Mouse (Mus musculus) hindbrain, embryonic 13.5 days (tissue): ENCODE measurements at regions not wholly inside any gene's neighbourhood (a gene's known extent, or its start where the extent isn't known, plus 50 kb on each side); places are given as distances from the start of the nearest gene placed in this dataset.
A peak's percentile ranks its signal among the peaks of the same experiment; 100 is the strongest.
"Not testable (repeated sequence)": the region's sequence is repeated elsewhere in the genome, so short reads cannot be mapped to it uniquely, and the experiment has no call there.

ENCODE experiments used
- ATAC-seq: fragments of 200-750 bp; cut with Nextera tagmentation; 2 replicates; pipeline ENCODE4 v1.8.0; 2017; ENCODE audit warnings: moderate TSS enrichment; ENCODE audit not compliant: low FRiP score
- H3K27ac ChIP-seq: fragments of 300-500 bp; sonication (generic); 2 replicates; pipeline ENCODE4 v1.5.1; 2015; ENCODE audit warnings: inconsistent platforms, mild to moderate bottlenecking, moderate library complexity
- H3K27me3 ChIP-seq: fragments of 300-500 bp; sonication (generic); 2 replicates; pipeline ENCODE4 v1.6.1; 2015; ENCODE audit warnings: mild to moderate bottlenecking, inconsistent platforms
- H3K36me3 ChIP-seq: fragments of 300-500 bp; sonication (generic); 2 replicates; pipeline ENCODE4 v1.6.1; 2015; ENCODE audit warnings: mild to moderate bottlenecking, inconsistent platforms
- H3K4me1 ChIP-seq: fragments of 300-500 bp; sonication (generic); replicated peaks from 2 replicates; pipeline ENCODE4 v1.6.1; 2015; ENCODE audit warnings: inconsistent platforms
- H3K4me2 ChIP-seq: fragments of 300-500 bp; sonication (generic); 2 replicates; pipeline ENCODE4 v1.6.1; 2015; ENCODE audit warnings: inconsistent platforms, mild to moderate bottlenecking, moderate library complexity
- H3K4me3 ChIP-seq: fragments of 300-500 bp; sonication (generic); 2 replicates; pipeline ENCODE4 v1.5.1; 2015; ENCODE audit warnings: mild to moderate bottlenecking, inconsistent platforms
- H3K9ac ChIP-seq: fragments of 300-500 bp; sonication (generic); 2 replicates; pipeline ENCODE4 v1.6.1; 2015; ENCODE audit warnings: mild to moderate bottlenecking, inconsistent platforms
- H3K9me3 ChIP-seq: fragments of 300-500 bp; sonication (generic); 2 replicates; pipeline ENCODE4 v1.6.1; 2016; ENCODE audit warnings: inconsistent platforms
- WGBS: fragments of 180-500 bp; shearing (Covaris S2); methylation state at CpG from one replicate; pipeline ENCODE4 v1.1.7; 2015; 5-methylcytosine and 5-hydroxymethylcytosine counted together

DNA sequence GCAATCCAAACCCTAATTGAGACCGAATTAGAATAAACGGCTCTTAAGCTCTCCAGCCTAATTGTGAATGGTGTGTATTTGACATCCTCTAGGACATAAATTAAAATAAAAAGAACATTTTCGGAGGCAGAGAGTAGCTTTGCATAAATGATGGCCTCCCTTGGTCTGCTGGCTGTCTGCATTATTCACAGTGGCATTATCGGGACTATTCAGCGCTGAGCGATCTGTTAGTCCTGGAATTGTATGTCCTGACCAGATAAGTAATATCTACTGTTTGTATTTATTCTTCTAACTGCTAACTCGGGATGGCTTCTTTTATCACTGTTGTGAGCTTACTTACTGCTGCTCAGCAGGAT, 299.6 kb downstream of the Chl1 start:
- Histone ChIP-seq H3K4me3 (peak overlapping the region; percentile 25), H3K4me2 (peak overlapping the region; percentile 50), H3K4me1 (peaks cover 23% of the 10 kb centered on the region), H3K27ac (peak overlapping the region; percentile 63), H3K36me3 (no peaks in the 10 kb centered on the region), H3K9me3 (no peaks in the 10 kb centered on the region), H3K9ac (peak overlapping the region; percentile 55), H3K27me3 (peaks cover 23% of the 10 kb centered on the region; the same call in 1 of the 2 replicates)
- WGBS, result 6% methylated on average over 7 of the region's 7 CpGs
- peak; percentile 73 for ATAC-seq

- peaks cover 23% of the 10 kb centered on the region for H3K4me1 ChIP-seq
- peaks cover 24% of the 10 kb centered on the region; the same call in 1 of the 2 replicates for H3K27me3 ChIP-seq
- peak overlapping the region; percentile 50 for H3K4me2 ChIP-seq
- peak overlapping the region; percentile 55 for H3K9ac ChIP-seq
- WGBS, result 1% methylated on average over 13 of the region's 13 CpGs
- no peaks in the 10 kb centered on the region for H3K36me3 ChIP-seq
- ATAC-seq, result peak; percentile 49
- no peaks in the 10 kb centered on the region for H3K9me3 ChIP-seq
- peak overlapping the region; percentile 25 for H3K4me3 ChIP-seq
- H3K27ac ChIP-seq, result peak overlapping the region; percentile 63
Measured at GRCm38 (mm10) chr6:103810342-103811001, 300.1 kb downstream of the Chl1 start.

DNA sequence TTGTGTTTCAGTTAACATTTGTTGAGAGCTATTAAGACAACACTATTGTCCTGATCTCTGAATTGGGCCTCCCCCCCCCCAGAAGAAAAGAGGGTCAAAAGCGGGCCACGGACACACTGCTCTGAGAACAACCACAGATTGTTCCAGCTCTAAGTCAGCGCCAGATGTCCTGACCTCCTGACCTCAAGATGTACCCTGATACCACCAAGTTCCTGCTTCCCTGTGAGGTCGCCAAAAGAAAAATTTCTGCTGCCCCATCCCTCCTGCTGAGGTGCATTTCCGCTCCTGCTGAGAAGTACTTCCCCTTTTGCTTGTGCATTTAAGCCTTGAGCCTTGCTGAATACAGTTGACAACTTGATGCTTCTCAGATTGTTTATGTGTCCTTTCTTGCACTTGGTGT, 306.0 kb downstream of the Chl1 start:
- not testable (repeated sequence) for H3K9me3 ChIP-seq, H3K4me1 ChIP-seq, ATAC-seq, H3K4me2 ChIP-seq, H3K9ac ChIP-seq, H3K4me3 ChIP-seq, H3K27ac ChIP-seq, H3K36me3 ChIP-seq
- H3K27me3 ChIP-seq, result peaks cover 16% of the 10 kb centered on the region; the same call in 1 of the 2 replicates
- 56% methylated on average over 5 of the region's 5 CpGs for WGBS

DNA sequence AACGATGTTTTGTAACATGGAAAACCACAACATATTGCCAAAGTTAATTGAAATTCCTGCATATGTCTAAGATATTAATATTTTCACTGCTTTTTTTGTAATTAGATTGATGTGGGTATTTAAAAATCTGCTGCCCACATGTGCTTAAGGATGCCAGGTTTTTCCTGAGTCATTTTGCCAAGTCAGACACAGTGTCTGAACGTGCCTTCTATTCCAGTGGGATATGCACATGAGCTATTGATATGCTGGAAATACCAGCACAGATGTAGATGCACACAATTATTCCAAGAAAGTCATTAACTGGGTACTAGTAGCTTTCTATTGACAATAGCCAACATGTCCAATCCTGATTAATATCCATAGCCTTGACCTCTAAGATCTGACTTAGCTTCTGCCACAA, 315.7 kb downstream of the Chl1 start:
- Histone ChIP-seq H3K4me1 (no peaks in the 10 kb centered on the region), H3K9ac (no peak overlapping the region), H3K36me3 (no peaks in the 10 kb centered on the region), H3K27me3 (no peaks in the 10 kb centered on the region), H3K27ac (no peak overlapping the region), H3K9me3 (no peaks in the 10 kb centered on the region), H3K4me2 (no peak overlapping the region), H3K4me3 (no peak overlapping the region)
- no peak for ATAC-seq
- 54% methylated on average over 2 of the region's 2 CpGs for WGBS

GRCm38 (mm10) chr6:103827623-103828022, 317.2 kb downstream of the Chl1 start:
- no peak overlapping the region for H3K27ac ChIP-seq
- 96% methylated on average over 3 of the region's 3 CpGs for WGBS
- H3K9me3 ChIP-seq, result no peaks in the 10 kb centered on the region
- ATAC-seq, result no peak
- H3K36me3 ChIP-seq, result no peaks in the 10 kb centered on the region
- no peak overlapping the region for H3K4me2 ChIP-seq
- H3K27me3 ChIP-seq, result no peaks in the 10 kb centered on the region
- H3K4me1 ChIP-seq, result no peaks in the 10 kb centered on the region
- no peak overlapping the region for H3K4me3 ChIP-seq
- H3K9ac ChIP-seq, result no peak overlapping the region

DNA sequence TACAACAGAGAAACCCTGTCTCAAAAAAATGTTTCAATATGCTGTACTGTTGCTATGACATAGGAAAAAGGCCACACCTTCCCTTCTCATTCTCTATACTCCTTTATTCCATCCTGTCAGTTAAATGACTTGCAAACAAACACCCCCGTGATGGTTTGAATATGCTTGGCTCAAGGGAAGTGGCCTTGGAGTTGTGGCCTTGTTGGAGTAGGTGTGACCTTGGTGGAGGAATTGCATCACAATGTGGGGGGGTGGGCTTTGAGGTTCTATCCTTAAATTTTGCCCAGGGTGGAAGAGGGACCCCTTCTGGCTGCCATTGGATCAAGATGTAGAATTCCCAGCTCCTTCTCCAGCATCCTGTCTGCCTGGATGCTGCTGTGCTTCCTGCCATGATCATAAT, 318.5 kb downstream of the Chl1 start:
- no peaks in the 10 kb centered on the region for H3K4me1 ChIP-seq
- no peak overlapping the region for H3K27ac ChIP-seq
- no peaks in the 10 kb centered on the region for H3K27me3 ChIP-seq
- no peak for ATAC-seq
- no peaks in the 10 kb centered on the region for H3K36me3 ChIP-seq
- 81% methylated on average over 1 of the region's 1 CpGs for WGBS
- H3K4me2 ChIP-seq, result no peak overlapping the region
- no peak overlapping the region for H3K4me3 ChIP-seq
- H3K9me3 ChIP-seq, result no peaks in the 10 kb centered on the region
- no peak overlapping the region for H3K9ac ChIP-seq

DNA sequence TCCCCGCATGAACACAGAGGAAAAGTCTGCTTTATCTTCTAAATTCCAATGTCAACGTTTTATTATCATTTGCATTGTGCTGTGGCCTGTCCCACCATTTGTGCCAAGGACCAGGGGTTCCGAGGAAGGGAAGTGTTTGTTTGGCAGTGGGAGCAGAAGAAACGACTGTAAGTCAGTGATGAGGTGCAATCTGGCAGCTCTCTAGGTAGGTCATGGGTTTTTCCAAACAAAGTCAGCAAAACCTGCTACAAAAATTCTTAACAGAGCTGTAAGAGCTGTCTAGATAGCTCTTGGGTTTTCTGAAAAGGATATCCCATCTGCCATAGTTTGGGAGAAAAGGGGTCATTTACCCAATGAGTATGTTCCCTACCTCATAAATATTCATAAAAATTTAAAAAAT, 321.9 kb downstream of the Chl1 start:
- Histone ChIP-seq H3K4me2 (no peak overlapping the region), H3K4me3 (no peak overlapping the region), H3K9me3 (no peaks in the 10 kb centered on the region), H3K9ac (no peak overlapping the region), H3K27me3 (no peaks in the 10 kb centered on the region), H3K27ac (no peak overlapping the region), H3K36me3 (no peaks in the 10 kb centered on the region), H3K4me1 (no peaks in the 10 kb centered on the region)
- no peak for ATAC-seq
- WGBS, result 78% methylated on average over 4 of the region's 4 CpGs

DNA sequence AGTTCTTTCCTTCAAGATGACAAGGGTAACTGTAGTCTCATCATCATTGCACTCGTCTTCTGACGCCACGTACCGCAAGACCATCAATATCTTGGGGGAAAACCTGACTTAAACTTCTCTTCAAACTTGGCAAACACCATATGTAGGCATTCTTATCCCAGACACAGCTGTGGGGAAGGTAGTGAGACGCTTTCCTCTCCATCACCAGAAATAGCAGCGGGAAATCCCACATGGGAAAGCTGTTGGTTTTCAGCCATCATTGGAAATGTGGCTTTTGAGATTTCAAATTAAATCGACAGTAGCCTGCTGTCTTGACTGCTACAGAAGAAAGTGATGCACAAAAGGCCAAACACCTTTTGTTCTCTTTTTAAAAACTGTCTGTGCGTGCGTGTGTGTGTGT, 322.4 kb downstream of the Chl1 start:
- no peaks in the 10 kb centered on the region for H3K36me3 ChIP-seq
- WGBS, result 76% methylated on average over 9 of the region's 9 CpGs

GRCm38 (mm10) chr6:103833501-103834132, 323.2 kb downstream of the Chl1 start:
- no peak overlapping the region for H3K4me3 ChIP-seq
- no peaks in the 10 kb centered on the region for H3K4me1 ChIP-seq
- no peak overlapping the region for H3K4me2 ChIP-seq
- H3K9me3 ChIP-seq, result no peaks in the 10 kb centered on the region
- WGBS, result 52% methylated on average over 16 of the region's 16 CpGs
- ATAC-seq, result peak; percentile 74
- no peaks in the 10 kb centered on the region for H3K36me3 ChIP-seq
- H3K27me3 ChIP-seq, result no peaks in the 10 kb centered on the region
- no peak overlapping the region for H3K9ac ChIP-seq
- no peak overlapping the region for H3K27ac ChIP-seq

More for the DNA sequence above, 322.4 kb downstream of the Chl1 start:
- H3K27ac ChIP-seq, result no peak overlapping the region
- no peaks in the 10 kb centered on the region for H3K27me3 ChIP-seq
- no peak for ATAC-seq
- H3K4me1 ChIP-seq, result no peaks in the 10 kb centered on the region
- no peak overlapping the region for H3K4me3 ChIP-seq
- no peak overlapping the region for H3K4me2 ChIP-seq
- H3K9ac ChIP-seq, result no peak overlapping the region
- H3K9me3 ChIP-seq, result no peaks in the 10 kb centered on the region

DNA sequence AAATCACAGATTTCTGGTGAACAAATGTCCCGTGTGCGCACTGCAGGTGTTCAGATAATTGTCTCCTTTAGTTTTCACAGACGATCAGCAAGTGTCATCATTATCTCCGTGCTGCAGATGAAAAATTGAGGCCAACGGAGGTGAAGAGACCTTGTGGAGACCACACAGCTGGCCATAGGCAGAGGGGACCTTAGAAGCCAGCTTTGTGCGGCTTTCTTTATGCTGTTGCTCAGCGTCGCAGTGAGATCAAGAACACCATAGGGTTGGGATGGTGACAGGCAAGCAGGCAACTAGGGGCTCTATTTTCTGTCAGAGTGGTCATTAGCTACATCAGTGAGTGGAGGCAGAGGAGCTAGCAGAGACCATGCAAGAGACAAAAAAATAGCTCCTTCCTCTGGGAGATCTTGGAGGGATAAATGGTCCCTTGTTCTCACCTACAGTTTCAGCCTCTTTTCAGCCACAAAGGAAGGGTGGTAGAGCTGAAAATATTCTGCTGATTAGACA, 324.4 kb downstream of the Chl1 start:
- Histone ChIP-seq H3K9ac (no peak overlapping the region), H3K36me3 (no peaks in the 10 kb centered on the region), H3K9me3 (no peaks in the 10 kb centered on the region), H3K4me3 (no peak overlapping the region), H3K27me3 (no peaks in the 10 kb centered on the region), H3K4me2 (no peak overlapping the region), H3K27ac (no peak overlapping the region), H3K4me1 (no peaks in the 10 kb centered on the region)
- WGBS, result 82% methylated on average over 8 of the region's 8 CpGs
- no peak for ATAC-seq

DNA sequence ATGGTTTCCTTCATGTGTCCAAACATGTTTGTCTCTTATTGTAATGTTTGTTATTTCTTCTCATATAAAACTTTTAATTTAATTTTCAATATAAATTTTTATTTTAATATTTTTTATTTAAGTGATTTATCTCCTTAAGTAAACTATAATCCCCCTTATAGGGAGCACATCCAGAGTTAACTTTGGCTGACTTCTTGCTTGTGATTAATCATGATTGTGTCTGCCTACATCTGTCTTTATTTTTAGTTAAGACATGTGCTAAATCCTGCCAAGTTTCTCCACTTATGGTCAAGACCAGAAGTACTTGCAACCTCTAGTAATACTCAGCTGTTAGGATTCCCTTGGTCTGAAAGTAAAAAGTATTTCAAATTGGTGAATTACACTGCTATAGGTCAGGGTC, 349.4 kb downstream of the Chl1 start:
- Histone ChIP-seq H3K4me3 (no peak overlapping the region), H3K9ac (no peak overlapping the region), H3K4me1 (no peaks in the 10 kb centered on the region), H3K36me3 (no peaks in the 10 kb centered on the region), H3K9me3 (no peaks in the 10 kb centered on the region), H3K4me2 (no peak overlapping the region), H3K27me3 (no peaks in the 10 kb centered on the region), H3K27ac (no peak overlapping the region)
- ATAC-seq, result no peak

GRCm38 (mm10) chr6:103893455-103893854, 383.1 kb downstream of the Chl1 start:
- 64% methylated on average over 3 of the region's 3 CpGs for WGBS
- Histone ChIP-seq H3K9me3 (no peaks in the 10 kb centered on the region), H3K4me1 (no peaks in the 10 kb centered on the region), H3K9ac (no peak overlapping the region), H3K27ac (no peak overlapping the region), H3K4me3 (no peak overlapping the region), H3K4me2 (no peak overlapping the region), H3K27me3 (no peaks in the 10 kb centered on the region), H3K36me3 (no peaks in the 10 kb centered on the region)
- no peak for ATAC-seq

DNA sequence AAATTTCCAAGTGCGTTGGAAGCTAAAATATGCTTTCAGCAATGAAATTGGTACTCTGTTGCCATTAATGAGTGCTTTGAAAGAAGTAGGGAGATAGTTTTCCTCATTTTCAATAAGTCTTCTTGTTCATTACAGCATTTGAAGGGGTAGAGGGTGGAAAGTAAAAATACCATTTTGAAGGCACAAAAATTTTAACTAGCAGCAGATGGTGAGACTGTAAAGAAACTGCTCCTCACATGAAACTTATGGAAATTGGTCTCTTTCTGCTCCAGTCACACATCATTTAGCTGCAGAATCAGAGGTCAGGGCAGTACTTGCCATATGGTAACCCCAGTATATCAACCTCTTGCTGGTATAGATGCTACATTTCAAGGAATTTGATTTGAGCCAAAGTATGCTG, 414.1 kb downstream of the Chl1 start:
- ATAC-seq, result no peak
- no peak overlapping the region for H3K4me3 ChIP-seq
- no peaks in the 10 kb centered on the region for H3K27me3 ChIP-seq
- no peaks in the 10 kb centered on the region for H3K36me3 ChIP-seq
- H3K27ac ChIP-seq, result no peak overlapping the region
- no peaks in the 10 kb centered on the region for H3K4me1 ChIP-seq
- no peak overlapping the region for H3K9ac ChIP-seq
- H3K4me2 ChIP-seq, result no peak overlapping the region
- 77% methylated on average over 1 of the region's 1 CpGs for WGBS
- H3K9me3 ChIP-seq, result no peaks in the 10 kb centered on the region; the same call in 1 of the 2 replicates
